Mouse (Mus musculus) E14TG2a.4 (cell line): ENCODE results near the gene Tmem167b.

Source experiments
- H3K27me3 ChIP-seq: 2 replicates; pipeline ENCODE4 v1.6.1; 2014; ENCODE audit warnings: low read length, control low read depth; ENCODE audit not compliant: insufficient read depth
- H3K36me3 ChIP-seq: 2 replicates; pipeline ENCODE4 v1.6.1; 2014; ENCODE audit warnings: low read length, control low read depth; ENCODE audit not compliant: insufficient read depth
- H3K4me1 ChIP-seq: replicated peaks from 2 replicates; pipeline ENCODE4 v1.6.1; 2014; ENCODE audit warnings: low read depth, low read length, control low read depth
- H3K4me3 ChIP-seq: replicated peaks from 2 replicates; pipeline ENCODE4 v1.5.1; 2014; ENCODE audit warnings: mild to moderate bottlenecking, low read length
- H3K9me3 ChIP-seq: 2 replicates; pipeline ENCODE4 v1.6.1; 2014; ENCODE audit warnings: low read length, control low read depth
- CTCF ChIP-seq: conservative IDR thresholded peaks from 2 replicates; pipeline ENCODE4 v1.5.1; 2014; ENCODE audit warnings: low read length
- NANOG ChIP-seq: IDR thresholded peaks from 2 replicates; pipeline ENCODE4 v1.6.1; 2014; ENCODE audit warnings: borderline replicate concordance, low read length, mixed read lengths
- POU5F1 ChIP-seq: IDR thresholded peaks from 2 replicates; pipeline ENCODE4 v1.6.1; 2014; ENCODE audit warnings: low read length, borderline replicate concordance

Tmem167b gene

GRCm38 (mm10) chr3:108523415-108523814 lies 38.9 kb downstream of the Tmem167b start:
- Histone ChIP-seq H3K4me3 (no peak overlapping the region), H3K9me3 (no peaks in the 10 kb centered on the region), H3K36me3 (no peaks in the 10 kb centered on the region), H3K27me3 (no peaks in the 10 kb centered on the region; the same call in 1 of the 2 replicates), H3K4me1 (no peaks in the 10 kb centered on the region)
- TF ChIP-seq NANOG, result no peak
- TF ChIP-seq CTCF, result no peak
- no peak for TF ChIP-seq POU5F1

- TF ChIP-seq CTCF, result no peak
- no peak for TF ChIP-seq POU5F1
- TF ChIP-seq NANOG, result no peak
- H3K27me3 ChIP-seq, result no peaks in the 10 kb centered on the region; the same call in 1 of the 2 replicates
- H3K4me1 ChIP-seq, result peaks cover 5% of the 10 kb centered on the region
- no peaks in the 10 kb centered on the region for H3K9me3 ChIP-seq
- no peaks in the 10 kb centered on the region for H3K36me3 ChIP-seq
- H3K4me3 ChIP-seq, result no peak overlapping the region
Observed at GRCm38 (mm10) chr3:108518276-108518675, 44.0 kb downstream of the Tmem167b start.

- H3K36me3 ChIP-seq, result no peaks in the 10 kb centered on the region
- H3K4me3 ChIP-seq, result no peak overlapping the region
- H3K9me3 ChIP-seq, result no peaks in the 10 kb centered on the region
- no peaks in the 10 kb centered on the region for H3K27me3 ChIP-seq
- H3K4me1 ChIP-seq, result peaks cover 44% of the 10 kb centered on the region
- peak; percentile 62; the same call in 1 of the 2 replicates for TF ChIP-seq NANOG
- TF ChIP-seq POU5F1, result no peak
Observed at GRCm38 (mm10) chr3:108513465-108513864, 48.8 kb downstream of the Tmem167b start.

- Histone ChIP-seq H3K27me3 (no peaks in the 10 kb centered on the region), H3K9me3 (no peaks in the 10 kb centered on the region), H3K4me3 (no peak overlapping the region), H3K4me1 (peaks cover 48% of the 10 kb centered on the region), H3K36me3 (no peaks in the 10 kb centered on the region)
- TF ChIP-seq NANOG, result 0 out of 2 replicates have a peak, but pooled peaks have one; percentile 24
- no peak for TF ChIP-seq CTCF
- no peak for TF ChIP-seq POU5F1
Observed at GRCm38 (mm10) chr3:108510716-108511483, 51.4 kb downstream of the Tmem167b start.

DNA sequence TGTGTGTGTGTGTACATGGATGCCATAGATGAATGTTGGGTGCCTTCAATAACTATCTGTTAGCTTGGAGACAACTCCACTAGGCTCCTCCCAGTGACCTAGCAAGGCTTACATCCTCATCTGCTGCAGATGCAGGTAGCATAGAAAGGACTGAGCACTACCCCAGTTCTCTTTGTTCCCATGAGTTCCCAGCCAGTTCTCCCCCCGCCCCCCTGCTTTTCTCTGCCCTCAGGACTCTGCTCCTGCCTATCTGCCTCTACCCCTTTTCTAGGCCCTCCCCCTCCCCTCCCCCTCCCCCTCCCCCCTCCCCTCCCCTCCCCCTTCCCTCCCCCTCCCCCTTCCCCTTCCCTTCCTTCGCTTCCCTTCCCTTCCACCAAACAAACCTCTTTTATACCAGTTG lies 52.1 kb downstream of the Tmem167b start:
- Histone ChIP-seq H3K4me3 (no peak overlapping the region), H3K9me3 (no peaks in the 10 kb centered on the region), H3K36me3 (no peaks in the 10 kb centered on the region), H3K27me3 (no peaks in the 10 kb centered on the region), H3K4me1 (peaks cover 48% of the 10 kb centered on the region)
- no peak for TF ChIP-seq CTCF
- no peak for TF ChIP-seq NANOG
- no peak for TF ChIP-seq POU5F1

DNA sequence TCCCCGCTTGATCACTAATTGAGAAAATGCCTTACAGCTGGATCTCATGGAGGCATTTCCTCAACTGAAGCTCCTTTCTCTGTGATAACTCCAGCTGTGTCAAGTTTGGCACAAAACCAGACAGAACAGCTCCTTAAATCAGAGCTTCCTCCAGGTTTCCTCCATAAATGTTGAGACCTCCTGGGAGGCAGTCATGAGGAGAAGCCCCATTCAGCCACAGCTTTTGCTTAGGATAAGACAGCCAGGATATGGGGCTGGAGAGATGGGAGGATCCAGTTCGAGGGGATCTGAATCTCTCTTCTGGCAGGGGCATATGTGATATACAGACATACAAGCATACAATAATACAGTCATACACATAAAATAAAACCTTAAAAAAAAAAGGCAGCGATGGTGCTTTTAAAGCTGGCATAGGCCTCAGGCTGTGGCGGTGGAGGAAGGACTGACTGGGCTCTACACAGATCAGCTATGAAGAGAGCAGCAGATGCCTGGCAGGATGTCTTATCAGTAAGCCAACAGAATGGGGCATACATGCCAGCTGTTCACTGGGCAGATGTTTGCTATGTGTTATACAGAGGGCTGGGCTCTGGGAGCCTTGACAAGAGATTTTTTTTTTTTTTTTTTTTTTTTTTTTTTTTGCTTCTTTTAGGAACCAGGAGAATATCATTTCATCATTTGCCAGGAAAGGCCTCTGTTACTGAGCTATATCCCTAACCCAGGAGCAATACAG lies 53.4 kb downstream of the Tmem167b start:
- Histone ChIP-seq H3K4me3 (no peak overlapping the region), H3K4me1 (peaks cover 48% of the 10 kb centered on the region), H3K9me3 (no peaks in the 10 kb centered on the region), H3K27me3 (0 out of 2 replicates have a peak, but pooled peaks cover 3% of the 10 kb centered on the region), H3K36me3 (no peaks in the 10 kb centered on the region)
- TF ChIP-seq POU5F1 (no peak), NANOG (no peak), CTCF (no peak)
